Mouse (Mus musculus): ENCODE data around the gene Slc25a10.

DNA sequence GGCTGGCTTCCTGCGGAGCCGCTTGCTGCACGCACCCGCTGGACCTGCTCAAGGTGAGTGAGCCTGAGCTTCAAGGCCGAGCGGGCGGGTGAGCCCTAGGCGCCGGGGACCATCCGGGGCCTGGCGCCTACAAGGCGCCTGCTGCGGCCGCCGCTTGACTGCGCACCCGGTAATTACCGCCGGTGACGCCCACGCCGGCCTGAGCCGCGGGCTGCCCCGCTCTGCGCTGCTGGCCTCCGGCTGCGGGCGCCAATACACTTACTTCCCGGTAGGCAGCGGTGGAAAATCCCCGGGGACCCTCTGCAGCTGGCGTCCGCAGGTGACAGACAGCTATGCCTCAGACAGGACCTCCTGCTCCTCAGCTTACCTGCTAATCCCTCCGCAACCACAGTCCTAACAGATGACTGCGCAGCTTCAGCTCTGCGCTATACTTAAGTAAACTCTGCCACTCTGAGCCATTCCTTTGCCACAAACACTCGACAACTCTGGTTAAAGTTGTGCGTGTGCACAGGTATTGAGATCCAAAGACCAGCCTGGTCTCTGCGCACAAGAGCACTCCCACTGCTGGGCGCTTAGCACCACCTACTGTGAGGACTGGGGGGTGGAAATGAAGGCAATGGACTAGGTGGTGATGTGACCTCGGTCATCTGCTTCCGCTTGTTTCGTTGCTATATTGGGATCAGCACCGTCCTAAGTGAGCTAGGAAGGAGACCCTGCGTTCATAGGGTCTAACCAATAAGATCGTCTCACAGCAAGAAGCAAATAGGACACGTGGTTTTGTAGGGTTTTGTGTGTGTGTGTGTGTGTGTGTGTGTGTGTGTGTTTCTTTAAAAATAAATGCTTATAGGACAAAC, 611 bp downstream of the Slc25a10 start:
- TF ChIP-seq POLR2A (IDR thresholded peaks at IDR 0.05; ENCODE audit: low read depth, low read length) (no peak), CTCF (IDR thresholded peaks at IDR 0.05; ENCODE audit: extremely low read depth, insufficient read length, insufficient replicate concordance, low read depth, low read length) (no peak; the same call in 1 of the 2 replicates)

Data from small intestine, adult 2 months (tissue).